Mouse (Mus musculus): ENCODE results near the gene Cox19. TPM values are rescaled to one million over a fixed set of nuclear protein-coding genes. Genes with fewer than 3 reads are reported as not detected.
A peak's percentile ranks its signal among the peaks of the same experiment; 100 is the strongest.

The Cox19 gene
- total RNA-seq, 2 experiments from 2014 or later = 65.7 to 74.4 TPM

GRCm38 (mm10) chr5:139383234-139383633 lies 32.0 kb upstream of the Cox19 start:
- no peak for DNase-seq (ENCODE audit: low spot score in 2 of 2)
- intact Hi-C loops (cut with DNase I) = no loop called here

- intact Hi-C loops (cut with DNase I) = no loop called here
- DNase-seq (ENCODE audit: low spot score in 2 of 2) = peak; percentile 69 to 72
Measured at GRCm38 (mm10) chr5:139382760-139383159, 31.5 kb upstream of the Cox19 start.

- no peak for DNase-seq (ENCODE audit: low spot score in 2 of 2)
- intact Hi-C loops (cut with DNase I) = no loop called here
Measured at GRCm38 (mm10) chr5:139381586-139382513, 30.6 kb upstream of the Cox19 start.

- intact Hi-C loops (cut with DNase I) = no loop called here
- peak; percentile 86 for DNase-seq (ENCODE audit: low spot score in 2 of 2)
Measured at GRCm38 (mm10) chr5:139380385-139381248, 29.4 kb upstream of the Cox19 start.

- intact Hi-C loops (cut with DNase I) = no loop called here
- no peak for DNase-seq (ENCODE audit: low spot score in 2 of 2)
Measured at GRCm38 (mm10) chr5:139379771-139380384, 28.7 kb upstream of the Cox19 start.

GRCm38 (mm10) chr5:139378986-139379629 lies 27.9 kb upstream of the Cox19 start:
- intact Hi-C loops (cut with DNase I) = no loop called here
- no peak for DNase-seq (ENCODE audit: low spot score in 2 of 2)

GRCm38 (mm10) chr5:139378271-139378556 lies 27.0 kb upstream of the Cox19 start:
- intact Hi-C loops (cut with DNase I) = no loop called here
- DNase-seq (ENCODE audit: low spot score in 2 of 2) = no peak

- no peak for DNase-seq (ENCODE audit: low spot score in 2 of 2)
- intact Hi-C loops (cut with DNase I) = no loop called here
Measured at GRCm38 (mm10) chr5:139377468-139378270, 26.5 kb upstream of the Cox19 start, which contains the start of gene Gpr146. TSS of gene Gpr146 (plus strand) at chr5:139377697.

GRCm38 (mm10) chr5:139374841-139375240 lies 23.6 kb upstream of the Cox19 start:
- DNase-seq (ENCODE audit: low spot score in 2 of 2) = no peak
- intact Hi-C loops (cut with DNase I) = no loop called here

- intact Hi-C loops (cut with DNase I) = no loop called here
Measured at GRCm38 (mm10) chr5:139373889-139374444, 22.7 kb upstream of the Cox19 start.

GRCm38 (mm10) chr5:139373126-139373525 lies 21.9 kb upstream of the Cox19 start:
- DNase-seq (ENCODE audit: low spot score in 2 of 2) = no peak
- intact Hi-C loops (cut with DNase I) = no loop called here

More at GRCm38 (mm10) chr5:139373889-139374444, 22.7 kb upstream of the Cox19 start:
- DNase-seq (ENCODE audit: low spot score in 2 of 2) = no peak

GRCm38 (mm10) chr5:139371631-139372401 lies 20.6 kb upstream of the Cox19 start:
- intact Hi-C loops (cut with DNase I) = no loop called here
- peak; percentile 87 for DNase-seq (ENCODE audit: low spot score in 2 of 2)

- intact Hi-C loops (cut with DNase I) = no loop called here
- DNase-seq (ENCODE audit: low spot score in 2 of 2) = no peak
Measured at GRCm38 (mm10) chr5:139371118-139371517, 19.9 kb upstream of the Cox19 start.

GRCm38 (mm10) chr5:139370336-139370735 lies 19.1 kb upstream of the Cox19 start:
- DNase-seq (ENCODE audit: low spot score in 2 of 2) = no peak
- intact Hi-C loops (cut with DNase I) = no loop called here

- intact Hi-C loops (cut with DNase I) = no loop called here
- DNase-seq (ENCODE audit: low spot score in 2 of 2) = no peak
Measured at GRCm38 (mm10) chr5:139368638-139369320, 17.6 kb upstream of the Cox19 start.

- DNase-seq (ENCODE audit: low spot score in 2 of 2) = no peak
- intact Hi-C loops (cut with DNase I) = no loop called here
Measured at GRCm38 (mm10) chr5:139367884-139368458, 16.8 kb upstream of the Cox19 start.

- intact Hi-C loops (cut with DNase I) = no loop called here
- no peak for DNase-seq (ENCODE audit: low spot score in 2 of 2)
Measured at GRCm38 (mm10) chr5:139366484-139366883, 15.3 kb upstream of the Cox19 start.
